Mouse (Mus musculus): ENCODE results near the gene Baz1a.
A peak's percentile ranks its signal among the peaks of the same experiment; 100 is the strongest.

Gene Baz1a

GRCm38 (mm10) chr12:54859531-54859930 is 154.6 kb downstream of the Baz1a start:
- DNase-seq (ENCODE audit: inconsistent ontology term): peak; percentile 53

DNA sequence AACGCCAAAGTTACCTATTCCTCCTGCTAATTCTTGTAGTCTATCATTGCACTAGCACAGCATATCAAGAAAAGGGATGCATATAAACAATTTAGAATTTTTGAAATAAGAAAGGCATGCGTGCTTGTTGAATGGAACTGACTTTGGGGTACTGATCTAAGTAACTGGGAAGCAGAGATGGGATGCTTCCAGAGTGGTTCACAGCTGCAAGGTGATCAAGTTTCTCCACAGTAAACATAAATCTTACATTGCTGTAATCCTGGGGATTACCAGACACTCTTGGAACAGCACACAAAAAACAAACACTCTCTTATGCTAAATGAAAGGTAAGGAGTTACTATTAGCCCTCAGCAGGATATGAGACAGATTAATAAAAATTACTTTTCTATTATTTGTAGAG is 163.6 kb downstream of the Baz1a start:
- DNase-seq (ENCODE audit: inconsistent ontology term): no peak

DNA sequence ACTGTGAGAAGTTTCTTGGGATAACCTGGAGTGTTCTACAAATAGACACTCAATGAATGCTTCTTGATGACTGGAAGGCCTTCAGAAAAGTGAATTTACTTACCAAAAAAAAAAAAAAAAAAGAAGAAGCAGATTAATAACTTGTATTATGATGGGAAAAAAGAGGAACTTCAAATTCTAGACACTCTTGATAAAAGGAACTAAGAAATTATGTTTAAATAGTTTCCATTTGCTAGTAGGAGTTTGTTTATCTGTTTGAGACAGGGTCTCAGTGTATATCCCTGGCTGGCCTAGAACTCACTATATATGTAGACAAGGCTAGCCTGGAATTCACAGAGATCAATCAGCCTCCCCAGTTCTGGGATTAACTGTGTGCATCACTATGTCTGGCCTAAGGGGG is 169.7 kb downstream of the Baz1a start:
- DNase-seq (ENCODE audit: inconsistent ontology term): no peak

Data from Muller cell, postnatal 12 days (primary cell).